In genomic region chr19:21174636-21175035, GRCm38 (mm10) we compare ENCODE assay signal across 11 mouse cellular contexts.
DNase-seq lines count a peak whose midpoint lies in the region; ATAC-seq and TF ChIP-seq lines count a peak whose summit lies in the region.
"Had no signal": no experiment of that assay in that cellular context is flagged by ENCODE, and none has a peak within 500 bp of the region (broad histone marks: within the 10 kb centered on the region; RNA-seq: fewer than 3 reads in every experiment).

No protein-coding gene starts in this region.

- 44% methylated on average over 5 of the region's 5 CpGs for WGBS in liver, embryonic 15.5 days (ENCODE audit: insufficient replicate concordance)

- no peak overlapping the region for H3K9ac ChIP-seq in ES-Bruce4 (ENCODE audit: low read depth, poor library complexity, severe bottlenecking)
- no peak overlapping the region for H3K9ac ChIP-seq in liver, embryonic 15.5 days
- H3K9ac ChIP-seq: embryonic facial prominence, embryonic 12.5 days; limb, embryonic 13.5 days had no signal

- no peak overlapping the region for H3K27ac ChIP-seq in ES-Bruce4 (ENCODE audit: insufficient read depth, low read length)
- no peak overlapping the region for H3K27ac ChIP-seq in liver, embryonic 15.5 days (replicated peaks)
- H3K27ac ChIP-seq: embryonic facial prominence, embryonic 12.5 days; heart, embryonic 10.5 days; limb, embryonic 13.5 days had no signal

- H3K36me3 ChIP-seq in ES-Bruce4 (ENCODE audit: control insufficient read depth, insufficient read depth, low read length, poor library complexity, severe bottlenecking): no peaks in the 10 kb centered on the region
- no peaks in the 10 kb centered on the region for H3K36me3 ChIP-seq in liver, embryonic 15.5 days (replicated peaks)
- H3K36me3 ChIP-seq: embryonic facial prominence, embryonic 12.5 days; heart, embryonic 10.5 days; limb, embryonic 13.5 days had no signal

- TF ChIP-seq EP300 in ES-Bruce4 (IDR thresholded peaks at IDR 0.05; ENCODE audit: insufficient read depth, low read depth, low read length): 0 out of 2 replicates have a peak, but pooled peaks have one; percentile 33

- H3K9me3 ChIP-seq in ES-Bruce4 (replicated peaks; ENCODE audit: control insufficient read depth, insufficient read depth, low read length, poor library complexity, severe bottlenecking): no peaks in the 10 kb centered on the region
- no peaks in the 10 kb centered on the region for H3K9me3 ChIP-seq in liver, embryonic 15.5 days (replicated peaks)
- H3K9me3 ChIP-seq: embryonic facial prominence, embryonic 12.5 days; heart, embryonic 10.5 days; limb, embryonic 13.5 days had no signal

- H3K27me3 ChIP-seq in ES-Bruce4 (ENCODE audit: control insufficient read depth, insufficient read depth, low read length, poor library complexity, severe bottlenecking): no peaks in the 10 kb centered on the region
- no peaks in the 10 kb centered on the region for H3K27me3 ChIP-seq in liver, embryonic 15.5 days
- H3K27me3 ChIP-seq: embryonic facial prominence, embryonic 12.5 days; limb, embryonic 13.5 days had no signal

- no peak overlapping the region for H3K4me3 ChIP-seq in ES-Bruce4 (ENCODE audit: low read depth, low read length)
- no peak overlapping the region for H3K4me3 ChIP-seq in liver, embryonic 15.5 days (replicated peaks)
- H3K4me3 ChIP-seq: embryonic facial prominence, embryonic 12.5 days; heart, embryonic 10.5 days; limb, embryonic 13.5 days had no signal

- H3K4me2 ChIP-seq in liver, embryonic 15.5 days: no peak overlapping the region
- H3K4me2 ChIP-seq: embryonic facial prominence, embryonic 12.5 days; limb, embryonic 13.5 days had no signal

- H3K4me1 ChIP-seq in ES-Bruce4 (ENCODE audit: control insufficient read depth, insufficient read depth, low read length): peaks cover 7% of the 10 kb centered on the region
- H3K4me1 ChIP-seq in liver, embryonic 15.5 days (replicated peaks): 0 out of 2 replicates have a peak, but pooled peaks cover 5% of the 10 kb centered on the region
- H3K4me1 ChIP-seq: embryonic facial prominence, embryonic 12.5 days; heart, embryonic 10.5 days; limb, embryonic 13.5 days had no signal

- no peak for ATAC-seq in CD4-positive, CD25-positive, alpha-beta regulatory T cell, adult 4 months
- 0 out of 2 replicates have a peak, but pooled peaks have one; percentile 15 for ATAC-seq in liver, embryonic 15.5 days (ENCODE audit: insufficient read depth)

- TF ChIP-seq POLR2A in ES-Bruce4 (IDR thresholded peaks at IDR 0.05; ENCODE audit: insufficient read depth, low read length): no peak

- peak; percentile 3 for DNase-seq in CD4-positive, CD25-positive, alpha-beta regulatory T cell, adult 2 months (ENCODE audit: low read depth, low spot score)
- peak; percentile 30 for DNase-seq in kidney, postnatal 10 days
- DNase-seq in kidney, postnatal 36 days: no peak
- no peak for DNase-seq in layer of hippocampus, postnatal 36 days
- no peak for DNase-seq in cerebellum, adult 18-20 months

- no peak for TF ChIP-seq CTCF in ES-Bruce4 (IDR thresholded peaks at IDR 0.05; ENCODE audit: low read depth, low read length)

Comparison
In these comparisons a context has a peak if more than half of its experiments do, and no peak if none do; other contexts are left out.
1. DNase-seq: peak in CD4-positive, CD25-positive, alpha-beta regulatory T cell, adult 2 months (single experiment) and kidney, postnatal 10 days (single experiment); none in kidney, postnatal 36 days (0 of 2), layer of hippocampus, postnatal 36 days (0 of 2) and cerebellum, adult 18-20 months (0 of 2).